Mouse (Mus musculus): ENCODE results near the gene Cfap299. TPM values are rescaled to one million over a fixed set of nuclear protein-coding genes. Genes with fewer than 3 reads are reported as not detected.
"Not testable (repeated sequence)": the region's sequence is repeated elsewhere in the genome, so short reads cannot be mapped to it uniquely, and the experiment has no call there.

Gene Cfap299
- polyA plus RNA-seq, 1 experiment from 2014 or later, result 0.70 TPM

GRCm38 (mm10) chr5:98306528-98306927, 22.6 kb upstream of the Cfap299 start:
- Histone ChIP-seq H3K27me3 (replicated peaks; ENCODE audit: control insufficient read depth, insufficient read depth, low read length) (no peaks in the 10 kb centered on the region), H3K36me3 (ENCODE audit: control insufficient read depth, insufficient read depth, low read length) (no peaks in the 10 kb centered on the region), H3K9ac (ENCODE audit: low read depth, low read length) (no peak overlapping the region), H3K4me1 (replicated peaks; ENCODE audit: control insufficient read depth, insufficient read depth, low read length) (no peaks in the 10 kb centered on the region), H3K4me2 (no peak overlapping the region), H3K27ac (ENCODE audit: low read depth, low read length) (no peak overlapping the region), H3K9me3 (ENCODE audit: control insufficient read depth, low read length) (no peaks in the 10 kb centered on the region), H3K4me3 (ENCODE audit: low read depth, low read length) (no peak overlapping the region)
- ATAC-seq (replicated peaks; ENCODE audit: low FRiP score), result no peak
- no peak for DNase-seq (ENCODE audit: low spot score)
- WGBS, result 67% methylated on average over 9 of the region's 9 CpGs

- Histone ChIP-seq H3K9ac (ENCODE audit: low read depth, low read length) (no peak overlapping the region), H3K27me3 (replicated peaks; ENCODE audit: control insufficient read depth, insufficient read depth, low read length) (no peaks in the 10 kb centered on the region), H3K36me3 (ENCODE audit: control insufficient read depth, insufficient read depth, low read length) (no peaks in the 10 kb centered on the region), H3K4me1 (replicated peaks; ENCODE audit: control insufficient read depth, insufficient read depth, low read length) (no peaks in the 10 kb centered on the region), H3K4me2 (no peak overlapping the region), H3K27ac (ENCODE audit: low read depth, low read length) (no peak overlapping the region), H3K9me3 (ENCODE audit: control insufficient read depth, low read length) (no peaks in the 10 kb centered on the region), H3K4me3 (ENCODE audit: low read depth, low read length) (no peak overlapping the region)
- DNase-seq (ENCODE audit: low spot score) (no peak), ATAC-seq (replicated peaks; ENCODE audit: low FRiP score) (no peak)
- WGBS, result 86% methylated on average over 2 of the region's 2 CpGs
These were observed 2.5 kb upstream of the Cfap299 start for GRCm38 (mm10) chr5:98326625-98327024.

- H3K9me3 ChIP-seq (ENCODE audit: control insufficient read depth, low read length); H3K27me3 ChIP-seq (replicated peaks; ENCODE audit: control insufficient read depth, insufficient read depth, low read length); H3K4me3 ChIP-seq (ENCODE audit: low read depth, low read length); H3K4me2 ChIP-seq; ATAC-seq (replicated peaks; ENCODE audit: low FRiP score); H3K36me3 ChIP-seq (ENCODE audit: control insufficient read depth, insufficient read depth, low read length); H3K27ac ChIP-seq (ENCODE audit: low read depth, low read length); H3K9ac ChIP-seq (ENCODE audit: low read depth, low read length); H3K4me1 ChIP-seq (replicated peaks; ENCODE audit: control insufficient read depth, insufficient read depth, low read length); DNase-seq (ENCODE audit: low spot score): not testable (repeated sequence)
- 87% methylated on average over 16 of the region's 16 CpGs for WGBS
These were observed 14.6 kb downstream of the Cfap299 start for GRCm38 (mm10) chr5:98343751-98344150.

- Histone ChIP-seq H3K36me3 (ENCODE audit: control insufficient read depth, insufficient read depth, low read length) (no peaks in the 10 kb centered on the region), H3K9ac (ENCODE audit: low read depth, low read length) (no peak overlapping the region), H3K27me3 (replicated peaks; ENCODE audit: control insufficient read depth, insufficient read depth, low read length) (no peaks in the 10 kb centered on the region), H3K4me2 (no peak overlapping the region), H3K4me1 (replicated peaks; ENCODE audit: control insufficient read depth, insufficient read depth, low read length) (no peaks in the 10 kb centered on the region), H3K27ac (ENCODE audit: low read depth, low read length) (no peak overlapping the region), H3K9me3 (ENCODE audit: control insufficient read depth, low read length) (no peaks in the 10 kb centered on the region), H3K4me3 (ENCODE audit: low read depth, low read length) (no peak overlapping the region)
- DNase-seq (ENCODE audit: low spot score) (no peak), ATAC-seq (replicated peaks; ENCODE audit: low FRiP score) (no peak)
- 79% methylated on average over 2 of the region's 2 CpGs for WGBS
These were observed 15.5 kb downstream of the Cfap299 start for GRCm38 (mm10) chr5:98344581-98344980.

- no peaks in the 10 kb centered on the region for H3K4me1 ChIP-seq (replicated peaks; ENCODE audit: control insufficient read depth, insufficient read depth, low read length)
- H3K4me3 ChIP-seq (ENCODE audit: low read depth, low read length), result no peak overlapping the region
- no peaks in the 10 kb centered on the region for H3K27me3 ChIP-seq (replicated peaks; ENCODE audit: control insufficient read depth, insufficient read depth, low read length)
- no peak for DNase-seq (ENCODE audit: low spot score)
- no peak overlapping the region for H3K9ac ChIP-seq (ENCODE audit: low read depth, low read length)
- no peak overlapping the region for H3K4me2 ChIP-seq
- H3K36me3 ChIP-seq (ENCODE audit: control insufficient read depth, insufficient read depth, low read length), result no peaks in the 10 kb centered on the region
- no peak for ATAC-seq (replicated peaks; ENCODE audit: low FRiP score)
- H3K9me3 ChIP-seq (ENCODE audit: control insufficient read depth, low read length), result no peaks in the 10 kb centered on the region
- 79% methylated on average over 7 of the region's 7 CpGs for WGBS
- H3K27ac ChIP-seq (ENCODE audit: low read depth, low read length), result no peak overlapping the region
These were observed 17.0 kb downstream of the Cfap299 start for GRCm38 (mm10) chr5:98346067-98346466.

- no peak for ATAC-seq (replicated peaks; ENCODE audit: low FRiP score)
- no peaks in the 10 kb centered on the region for H3K9me3 ChIP-seq (ENCODE audit: control insufficient read depth, low read length)
- no peak overlapping the region for H3K9ac ChIP-seq (ENCODE audit: low read depth, low read length)
- H3K27ac ChIP-seq (ENCODE audit: low read depth, low read length), result no peak overlapping the region
- H3K4me1 ChIP-seq (replicated peaks; ENCODE audit: control insufficient read depth, insufficient read depth, low read length), result no peaks in the 10 kb centered on the region
- H3K4me2 ChIP-seq, result no peak overlapping the region
- DNase-seq (ENCODE audit: low spot score), result peak; percentile 67
- 12% methylated on average over 8 of the region's 8 CpGs for WGBS
- H3K36me3 ChIP-seq (ENCODE audit: control insufficient read depth, insufficient read depth, low read length), result no peaks in the 10 kb centered on the region
- H3K27me3 ChIP-seq (replicated peaks; ENCODE audit: control insufficient read depth, insufficient read depth, low read length), result no peaks in the 10 kb centered on the region
- H3K4me3 ChIP-seq (ENCODE audit: low read depth, low read length), result no peak overlapping the region
These were observed 19.5 kb downstream of the Cfap299 start for GRCm38 (mm10) chr5:98348605-98349004.

GRCm38 (mm10) chr5:98359912-98360311, 30.8 kb downstream of the Cfap299 start:
- 88% methylated on average over 7 of the region's 7 CpGs for WGBS
- ATAC-seq (replicated peaks; ENCODE audit: low FRiP score) (no peak), DNase-seq (ENCODE audit: low spot score) (no peak)
- no peak overlapping the region for H3K27ac ChIP-seq (ENCODE audit: low read depth, low read length)
- no peak overlapping the region for H3K4me3 ChIP-seq (ENCODE audit: low read depth, low read length)
- H3K4me2 ChIP-seq, result no peak overlapping the region
- no peak overlapping the region for H3K9ac ChIP-seq (ENCODE audit: low read depth, low read length)
- H3K36me3 ChIP-seq (ENCODE audit: control insufficient read depth, insufficient read depth, low read length), result no peaks in the 10 kb centered on the region
- H3K27me3 ChIP-seq (replicated peaks; ENCODE audit: control insufficient read depth, insufficient read depth, low read length), result no peaks in the 10 kb centered on the region
- no peaks in the 10 kb centered on the region for H3K4me1 ChIP-seq (replicated peaks; ENCODE audit: control insufficient read depth, insufficient read depth, low read length)
- no peaks in the 10 kb centered on the region for H3K9me3 ChIP-seq (ENCODE audit: control insufficient read depth, low read length)

GRCm38 (mm10) chr5:98360792-98361419, 31.8 kb downstream of the Cfap299 start:
- no peaks in the 10 kb centered on the region for H3K27me3 ChIP-seq (replicated peaks; ENCODE audit: control insufficient read depth, insufficient read depth, low read length)
- H3K4me1 ChIP-seq (replicated peaks; ENCODE audit: control insufficient read depth, insufficient read depth, low read length), result no peaks in the 10 kb centered on the region
- H3K36me3 ChIP-seq (ENCODE audit: control insufficient read depth, insufficient read depth, low read length), result no peaks in the 10 kb centered on the region
- no peak overlapping the region for H3K4me2 ChIP-seq
- no peaks in the 10 kb centered on the region for H3K9me3 ChIP-seq (ENCODE audit: control insufficient read depth, low read length)
- ATAC-seq (replicated peaks; ENCODE audit: low FRiP score) (no peak), DNase-seq (ENCODE audit: low spot score) (no peak)
- H3K9ac ChIP-seq (ENCODE audit: low read depth, low read length), result no peak overlapping the region
- H3K27ac ChIP-seq (ENCODE audit: low read depth, low read length), result no peak overlapping the region
- WGBS, result 82% methylated on average over 5 of the region's 5 CpGs
- no peak overlapping the region for H3K4me3 ChIP-seq (ENCODE audit: low read depth, low read length)

- Histone ChIP-seq H3K9ac (ENCODE audit: low read depth, low read length) (no peak overlapping the region), H3K4me3 (ENCODE audit: low read depth, low read length) (no peak overlapping the region), H3K4me2 (no peak overlapping the region), H3K27me3 (replicated peaks; ENCODE audit: control insufficient read depth, insufficient read depth, low read length) (no peaks in the 10 kb centered on the region), H3K9me3 (ENCODE audit: control insufficient read depth, low read length) (no peaks in the 10 kb centered on the region), H3K36me3 (ENCODE audit: control insufficient read depth, insufficient read depth, low read length) (no peaks in the 10 kb centered on the region), H3K4me1 (replicated peaks; ENCODE audit: control insufficient read depth, insufficient read depth, low read length) (no peaks in the 10 kb centered on the region), H3K27ac (ENCODE audit: low read depth, low read length) (no peak overlapping the region)
- no peak for DNase-seq (ENCODE audit: low spot score)
- ATAC-seq (replicated peaks; ENCODE audit: low FRiP score), result no peak
- WGBS, result 37% methylated on average over 8 of the region's 8 CpGs
These were observed 34.3 kb downstream of the Cfap299 start for GRCm38 (mm10) chr5:98363428-98363827.
